Mouse (Mus musculus) lung, postnatal 10 days (tissue): ENCODE data around the gene Olfr1396.

Source experiments
- DNase-seq: peaks from one replicate; pipeline ENCODE4 v3.0.0; 2021

The Olfr1396 gene

GRCm38 (mm10) chr11:49114774-49115173, at the start of gene Olfr1396:
Gene Olfr1396 (minus strand): TSS chr11:49114874.
- no peak for DNase-seq

- no peak for DNase-seq
These were observed 42.4 kb upstream of the Olfr1396 start for GRCm38 (mm10) chr11:49156821-49157814.

DNA sequence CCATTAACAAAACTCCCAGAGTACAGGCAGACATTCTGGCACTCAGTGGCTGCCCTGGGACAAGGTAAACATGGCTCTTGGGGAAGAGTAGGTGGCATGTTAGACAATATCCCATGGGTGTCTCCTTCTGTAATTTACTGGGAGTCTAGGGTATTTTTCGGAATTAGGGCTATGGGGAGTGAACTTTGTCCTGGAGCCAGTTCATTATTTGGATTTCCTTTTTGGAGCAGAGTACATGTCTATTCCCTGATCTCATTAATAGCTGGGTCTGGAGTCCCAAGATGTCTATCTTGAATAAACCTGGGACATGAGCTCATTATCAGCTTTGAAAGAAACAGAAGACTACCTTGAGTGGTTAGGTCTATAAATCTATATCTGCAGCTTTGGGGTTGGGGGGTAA, 39.4 kb upstream of the Olfr1396 start, which contains the start of gene Olfr1394:
Gene Olfr1394 (plus strand): TSS at position 301 of the 400 bp plus-strand sequence.
- no peak for DNase-seq

GRCm38 (mm10) chr11:49141974-49142373, 27.3 kb upstream of the Olfr1396 start, which contains the start of gene Olfr1395:
Gene Olfr1395 (plus strand): TSS chr11:49142274.
- DNase-seq = no peak

DNA sequence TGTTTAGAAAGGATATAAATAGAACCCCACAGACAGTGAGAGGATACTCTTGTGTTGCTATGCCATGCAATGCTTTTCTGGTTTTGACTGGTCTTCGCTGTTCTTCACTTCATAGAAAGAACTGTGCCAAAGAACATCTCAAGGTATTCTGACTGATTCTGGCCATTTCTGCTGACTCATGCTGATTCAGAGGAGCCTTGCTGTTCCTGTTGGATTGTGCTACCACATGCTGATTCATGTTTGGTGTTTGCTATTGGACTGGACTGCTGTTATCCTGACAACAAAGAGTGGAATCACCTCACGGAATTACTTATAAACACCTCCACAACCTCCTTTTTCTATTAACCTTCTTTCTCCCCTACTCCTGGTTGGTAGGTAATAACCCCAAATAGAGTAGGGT, 9.5 kb upstream of the Olfr1396 start:
- no peak for DNase-seq

GRCm38 (mm10) chr11:49119635-49120034, 5.0 kb upstream of the Olfr1396 start:
- no peak for DNase-seq

- DNase-seq = no peak
These were observed 516 bp downstream of the Olfr1396 start for GRCm38 (mm10) chr11:49114158-49114557.

- no peak for DNase-seq
These were observed 2.0 kb downstream of the Olfr1396 start for GRCm38 (mm10) chr11:49112624-49113219.

- DNase-seq = no peak
These were observed 3.7 kb downstream of the Olfr1396 start for GRCm38 (mm10) chr11:49111000-49111399.

DNA sequence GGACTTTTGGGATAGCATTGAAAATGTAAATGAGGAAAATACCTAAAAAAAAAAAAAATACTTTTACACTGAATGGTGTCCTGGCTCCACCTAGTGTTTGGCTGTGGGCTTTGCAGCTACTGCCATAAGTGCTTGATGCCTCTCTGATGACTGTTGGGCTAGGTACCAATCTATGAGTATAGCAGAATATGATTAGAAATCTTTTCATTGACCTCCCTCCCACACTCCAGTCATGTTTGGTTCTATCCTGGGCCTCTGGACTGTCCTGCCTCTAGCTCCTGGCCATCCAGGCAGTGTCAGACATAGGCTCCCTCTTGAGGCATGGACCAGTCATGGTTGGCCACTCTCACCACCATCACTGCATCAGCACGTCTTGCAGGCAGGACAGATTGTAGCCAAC, 5.8 kb downstream of the Olfr1396 start:
- DNase-seq = peak; percentile 57

GRCm38 (mm10) chr11:49107650-49108537, 6.8 kb downstream of the Olfr1396 start:
- DNase-seq = no peak

- no peak for DNase-seq
These were observed 8.9 kb downstream of the Olfr1396 start for GRCm38 (mm10) chr11:49105752-49106151.

- DNase-seq = peak; percentile 92
These were observed 11.5 kb downstream of the Olfr1396 start for GRCm38 (mm10) chr11:49103047-49103693.

DNA sequence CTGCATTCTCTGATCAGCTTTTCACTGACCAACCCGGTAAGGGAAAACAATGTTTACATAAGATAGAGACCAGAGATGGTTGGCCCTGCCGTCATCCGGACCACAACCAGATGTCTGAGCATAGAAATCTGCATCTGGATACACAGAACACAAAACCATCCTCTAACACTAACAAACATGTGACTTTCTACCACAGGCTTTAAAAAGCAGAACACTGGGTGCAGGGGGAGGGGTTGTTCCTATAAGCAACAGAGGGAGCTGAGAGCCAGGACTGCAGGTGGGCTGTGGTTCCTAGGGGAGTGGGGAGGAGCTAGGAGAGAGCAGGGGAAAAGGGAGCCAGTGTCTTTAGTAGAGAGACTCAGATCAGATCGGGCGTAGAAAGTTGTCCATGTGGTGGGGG, 13.2 kb downstream of the Olfr1396 start:
- DNase-seq = no peak

DNA sequence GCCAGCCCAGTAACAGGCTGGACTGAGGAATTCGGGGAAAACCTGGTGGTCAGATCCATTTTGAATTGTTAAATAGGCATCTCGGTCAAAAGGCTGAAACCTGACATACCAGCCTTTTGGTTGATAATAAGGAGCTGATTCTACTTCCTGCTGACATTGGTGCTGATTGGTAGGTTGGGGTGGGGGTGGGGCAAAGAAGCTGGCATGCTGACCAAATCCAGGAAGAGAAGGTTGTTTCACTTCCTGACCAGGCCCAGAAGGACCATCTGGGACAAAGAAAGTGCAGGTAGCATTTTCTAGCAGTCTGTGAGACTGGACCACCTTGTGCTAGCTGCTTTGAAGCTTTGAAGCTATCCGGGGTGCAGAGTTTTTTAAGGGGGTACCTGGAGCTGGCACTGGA, 14.3 kb downstream of the Olfr1396 start:
- no peak for DNase-seq

GRCm38 (mm10) chr11:49095367-49095766, 19.3 kb downstream of the Olfr1396 start:
- no peak for DNase-seq

DNA sequence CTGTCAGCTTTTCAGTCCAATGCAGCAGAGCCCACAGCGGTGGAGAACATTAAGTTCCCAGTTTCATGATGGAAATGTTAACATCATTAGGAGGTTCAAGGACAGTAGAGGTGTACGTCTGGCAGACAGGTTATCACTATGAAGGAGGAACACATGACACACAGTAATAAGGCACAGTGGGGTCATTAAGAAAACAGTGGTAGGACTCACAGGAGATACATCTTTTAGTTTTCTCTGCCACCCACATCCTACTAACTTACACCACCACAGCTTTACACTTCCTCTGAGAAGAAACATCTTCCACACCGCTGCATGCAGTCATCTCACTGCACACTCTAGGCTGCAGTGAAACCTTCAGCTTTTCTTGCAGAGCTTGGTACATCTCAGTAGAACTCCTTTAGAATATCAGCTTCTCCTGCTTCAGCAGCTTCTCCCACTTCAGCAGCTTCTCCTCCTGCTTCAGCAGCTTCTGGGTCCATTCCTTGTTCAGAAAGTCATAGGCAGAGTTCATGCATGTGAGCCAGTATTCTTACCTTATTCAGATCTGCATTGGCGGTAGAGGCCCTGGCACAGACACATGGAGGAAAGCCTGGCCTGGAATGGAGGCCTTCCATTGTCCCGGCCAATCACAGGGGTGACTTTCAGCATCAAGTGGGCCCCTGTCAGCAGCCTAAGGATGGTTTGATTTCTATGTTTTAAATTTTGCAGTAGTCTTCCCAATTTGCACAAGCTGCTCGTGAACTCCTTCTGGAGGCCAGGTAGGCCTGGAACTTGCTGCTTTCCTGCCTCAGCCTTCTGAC, 20.6 kb downstream of the Olfr1396 start:
- no peak for DNase-seq

GRCm38 (mm10) chr11:49092786-49093185, 21.9 kb downstream of the Olfr1396 start:
- DNase-seq = no peak

- DNase-seq = no peak
These were observed 22.6 kb downstream of the Olfr1396 start for GRCm38 (mm10) chr11:49092053-49092586.

DNA sequence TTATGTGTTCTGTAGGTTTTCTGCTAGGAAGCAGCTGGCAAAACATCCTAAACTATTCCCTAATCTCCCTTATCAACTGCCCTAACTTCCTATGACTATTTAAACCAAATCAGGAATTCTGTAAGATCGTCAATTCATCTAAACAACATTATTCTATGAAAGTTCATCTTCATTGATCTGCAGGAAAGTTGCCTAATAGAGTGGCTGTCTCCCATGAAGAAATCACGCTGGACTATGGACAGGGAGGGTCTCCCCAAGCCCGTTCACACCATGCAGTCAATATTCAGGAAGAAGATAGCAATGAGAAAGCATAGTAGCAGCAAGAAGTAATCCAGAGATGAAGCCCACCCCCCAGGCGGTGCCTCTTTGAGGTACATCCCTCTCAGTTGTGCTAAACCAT, 23.5 kb downstream of the Olfr1396 start:
- no peak for DNase-seq

DNA sequence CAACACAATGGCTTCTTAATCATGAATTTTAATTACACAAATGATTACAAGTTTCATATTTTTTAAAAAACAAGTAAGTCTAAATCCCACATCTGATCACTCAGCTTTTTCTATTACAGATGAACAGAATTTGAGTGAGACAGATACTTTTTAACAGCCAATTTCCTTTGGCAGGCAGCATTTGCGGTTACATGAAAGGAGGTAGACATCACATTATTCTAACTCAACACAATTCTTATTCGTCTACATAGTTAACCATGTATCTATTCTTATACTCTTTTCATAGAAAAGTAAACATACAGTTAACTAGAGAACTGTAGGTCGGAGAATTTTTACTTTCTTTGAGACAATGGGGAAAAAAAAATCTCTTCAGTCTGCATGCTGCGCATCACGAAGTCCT, 24.1 kb downstream of the Olfr1396 start:
- no peak for DNase-seq
